Mouse (Mus musculus): Measurements from ENCODE around the gene Fmo4. TPM values are rescaled to one million over a fixed set of nuclear protein-coding genes. Genes with fewer than 3 reads are reported as not detected.

Fmo4 gene
- polyA plus RNA-seq (2016; fragmentation: Nextera tagmentation; extraction: Ambion mirVana) = not detected in 2 replicates

DNA sequence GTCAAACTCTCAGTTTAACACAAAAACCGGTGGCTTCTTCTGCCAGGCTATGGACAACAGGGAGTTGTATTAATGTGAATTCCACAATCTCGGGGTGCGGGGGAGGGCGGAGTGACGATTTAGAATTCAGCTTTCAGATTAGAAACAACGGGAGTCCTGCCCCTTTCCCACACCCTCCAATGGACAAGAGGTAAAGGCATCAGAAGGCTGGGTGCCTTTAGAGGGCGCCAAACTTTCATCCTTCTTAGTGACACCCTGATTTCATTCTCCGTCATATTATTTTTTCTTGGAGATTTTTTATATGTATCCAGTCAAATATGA is at the start of gene Fmo4:
Gene Fmo4, minus strand, starts transcription at position 137 of the 321 bp plus-strand sequence.
- Histone ChIP-seq H3K4me2 (peak within 1 kb of the TSS; percentile 39; the same call in 1 of the 2 replicates), H3K9me3 (replicated peaks) (no peaks in the 10 kb centered on the region), H3K27me3 (replicated peaks) (no peaks in the 10 kb centered on the region), H3K4me3 (no peak within 1 kb of the TSS), H3K36me3 (no peaks in the 10 kb centered on the region), H3K27ac (ENCODE audit: poor library complexity, severe bottlenecking) (no peak within 1 kb of the TSS), H3K4me1 (replicated peaks) (no peaks in the 10 kb centered on the region), H3K9ac (no peak within 1 kb of the TSS)
- no peak for ATAC-seq (ENCODE audit: insufficient number of reproducible peaks, low FRiP score)
- WGBS = 37% methylated on average over 8 of the region's 8 CpGs

DNA sequence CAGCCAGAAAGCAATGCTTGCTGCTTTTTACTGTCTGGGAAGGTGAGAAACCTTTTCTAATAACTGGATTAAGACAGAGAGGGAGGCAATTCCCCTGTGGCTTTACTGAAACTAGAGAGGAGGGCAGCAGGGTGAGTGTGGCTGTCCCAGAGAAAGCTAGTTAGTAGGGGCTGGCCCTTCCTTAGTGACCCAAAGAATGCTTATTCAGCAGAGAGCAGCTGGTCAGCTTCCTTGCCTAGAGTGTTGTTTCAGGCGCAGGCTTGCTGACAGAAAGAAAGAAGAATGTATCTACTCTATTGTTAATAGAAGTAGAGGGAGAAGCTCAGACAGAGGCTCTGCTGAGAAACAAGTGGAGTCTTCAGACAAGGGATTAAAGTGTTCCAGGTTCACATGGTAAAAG is 48.6 kb upstream of the Fmo4 start:
- ATAC-seq (ENCODE audit: insufficient number of reproducible peaks, low FRiP score) = no peak
- no peaks in the 10 kb centered on the region for H3K36me3 ChIP-seq
- WGBS = 39% methylated on average over 1 of the region's 1 CpGs
- H3K27me3 ChIP-seq (replicated peaks) = no peaks in the 10 kb centered on the region
- H3K27ac ChIP-seq (ENCODE audit: poor library complexity, severe bottlenecking) = no peak overlapping the region
- H3K9me3 ChIP-seq (replicated peaks) = no peaks in the 10 kb centered on the region
- no peak overlapping the region for H3K4me2 ChIP-seq
- H3K4me3 ChIP-seq = no peak overlapping the region
- no peaks in the 10 kb centered on the region for H3K4me1 ChIP-seq (replicated peaks)
- H3K9ac ChIP-seq = no peak overlapping the region

DNA sequence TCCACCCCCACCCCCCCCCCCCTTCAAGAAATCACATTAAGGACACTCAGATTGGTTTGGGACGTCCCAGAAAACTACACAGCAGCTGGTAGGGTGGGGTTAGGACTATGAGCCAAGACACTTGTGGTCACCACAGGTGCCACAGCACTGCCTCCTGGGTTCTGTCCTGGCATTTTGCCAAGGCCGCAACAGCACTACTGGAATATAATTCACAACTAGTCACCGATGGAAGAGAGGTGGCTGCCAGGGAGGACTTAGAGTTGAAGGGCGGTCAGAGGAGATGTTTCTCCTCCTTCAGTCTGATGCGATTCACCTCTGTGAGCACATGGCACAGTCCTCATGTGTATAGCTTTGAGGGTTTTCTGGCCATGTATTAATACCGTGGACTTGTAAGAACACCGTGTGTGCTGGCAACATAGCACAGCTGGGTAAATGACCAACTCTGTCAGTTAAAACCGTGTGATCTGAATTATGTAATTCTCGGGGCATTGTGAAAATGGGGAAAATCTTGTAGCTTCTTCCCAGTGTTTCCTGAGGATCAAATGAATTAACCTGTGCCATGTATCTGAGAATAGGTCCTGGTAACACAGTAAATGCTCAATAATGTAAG is 46.3 kb upstream of the Fmo4 start:
- no peak for ATAC-seq (ENCODE audit: insufficient number of reproducible peaks, low FRiP score)
- H3K27ac ChIP-seq (ENCODE audit: poor library complexity, severe bottlenecking) = no peak overlapping the region
- H3K4me1 ChIP-seq (replicated peaks) = no peaks in the 10 kb centered on the region

DNA sequence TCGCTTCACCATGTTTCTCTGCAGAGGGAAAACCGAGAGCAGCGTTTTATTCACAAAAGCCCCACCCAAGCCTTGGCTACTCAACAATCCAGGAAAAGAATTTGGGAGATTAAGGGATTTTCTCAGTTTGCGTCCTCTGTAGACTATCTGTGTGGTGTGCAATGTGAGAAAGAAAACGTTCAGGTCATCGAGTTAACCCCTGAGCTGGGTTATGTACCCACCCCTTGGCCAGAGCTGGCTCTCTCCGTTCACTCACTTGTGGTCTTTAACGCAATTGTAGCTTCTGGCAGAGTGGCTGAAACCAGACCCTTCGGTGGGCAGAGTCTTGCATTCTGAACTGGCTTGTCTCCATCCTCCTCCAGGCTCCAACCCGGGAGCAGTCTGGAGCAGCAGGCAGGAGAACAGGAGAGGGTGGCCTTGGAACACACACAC is 45.8 kb upstream of the Fmo4 start:
- no peaks in the 10 kb centered on the region for H3K36me3 ChIP-seq
- ATAC-seq (ENCODE audit: insufficient number of reproducible peaks, low FRiP score) = 0 out of 2 replicates have a peak, but pooled peaks have one; percentile 29
- no peak overlapping the region for H3K9ac ChIP-seq
- no peak overlapping the region for H3K4me3 ChIP-seq
- no peak overlapping the region for H3K27ac ChIP-seq (ENCODE audit: poor library complexity, severe bottlenecking)
- no peaks in the 10 kb centered on the region for H3K27me3 ChIP-seq (replicated peaks)
- H3K4me2 ChIP-seq = no peak overlapping the region
- H3K9me3 ChIP-seq (replicated peaks) = no peaks in the 10 kb centered on the region
- WGBS = 62% methylated on average over 10 of the region's 10 CpGs
- no peaks in the 10 kb centered on the region for H3K4me1 ChIP-seq (replicated peaks)

More for the DNA sequence above, 46.3 kb upstream of the Fmo4 start:
- no peak overlapping the region for H3K4me2 ChIP-seq
- no peaks in the 10 kb centered on the region for H3K27me3 ChIP-seq (replicated peaks)
- WGBS = 81% methylated on average over 9 of the region's 9 CpGs
- H3K9ac ChIP-seq = no peak overlapping the region
- H3K4me3 ChIP-seq = no peak overlapping the region
- no peaks in the 10 kb centered on the region for H3K9me3 ChIP-seq (replicated peaks)
- H3K36me3 ChIP-seq = no peaks in the 10 kb centered on the region

DNA sequence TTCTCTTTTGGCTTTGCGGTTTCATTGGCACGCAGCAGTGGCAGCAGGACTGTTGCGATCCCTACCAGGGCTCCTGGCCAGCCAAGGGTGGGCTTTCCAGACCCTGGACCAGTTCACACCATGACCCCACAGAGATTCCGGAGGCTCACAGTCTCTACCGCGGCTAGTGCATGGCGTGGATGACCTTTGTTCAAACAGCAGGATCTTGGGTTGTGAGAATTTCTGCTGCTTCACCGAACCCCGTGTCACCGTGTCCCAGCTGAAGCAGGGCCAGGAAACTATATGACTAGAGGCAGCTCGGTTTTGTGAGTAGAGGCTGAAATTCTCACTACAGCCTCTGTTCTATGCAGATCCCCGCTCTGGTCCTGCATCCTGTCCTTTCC is 45.0 kb upstream of the Fmo4 start:
- Histone ChIP-seq H3K36me3 (no peaks in the 10 kb centered on the region), H3K9ac (no peak overlapping the region), H3K9me3 (replicated peaks) (no peaks in the 10 kb centered on the region), H3K4me1 (replicated peaks) (no peaks in the 10 kb centered on the region), H3K4me2 (no peak overlapping the region), H3K27ac (ENCODE audit: poor library complexity, severe bottlenecking) (no peak overlapping the region), H3K27me3 (replicated peaks) (no peaks in the 10 kb centered on the region), H3K4me3 (no peak overlapping the region)
- 72% methylated on average over 12 of the region's 12 CpGs for WGBS
- no peak for ATAC-seq (ENCODE audit: insufficient number of reproducible peaks, low FRiP score)

DNA sequence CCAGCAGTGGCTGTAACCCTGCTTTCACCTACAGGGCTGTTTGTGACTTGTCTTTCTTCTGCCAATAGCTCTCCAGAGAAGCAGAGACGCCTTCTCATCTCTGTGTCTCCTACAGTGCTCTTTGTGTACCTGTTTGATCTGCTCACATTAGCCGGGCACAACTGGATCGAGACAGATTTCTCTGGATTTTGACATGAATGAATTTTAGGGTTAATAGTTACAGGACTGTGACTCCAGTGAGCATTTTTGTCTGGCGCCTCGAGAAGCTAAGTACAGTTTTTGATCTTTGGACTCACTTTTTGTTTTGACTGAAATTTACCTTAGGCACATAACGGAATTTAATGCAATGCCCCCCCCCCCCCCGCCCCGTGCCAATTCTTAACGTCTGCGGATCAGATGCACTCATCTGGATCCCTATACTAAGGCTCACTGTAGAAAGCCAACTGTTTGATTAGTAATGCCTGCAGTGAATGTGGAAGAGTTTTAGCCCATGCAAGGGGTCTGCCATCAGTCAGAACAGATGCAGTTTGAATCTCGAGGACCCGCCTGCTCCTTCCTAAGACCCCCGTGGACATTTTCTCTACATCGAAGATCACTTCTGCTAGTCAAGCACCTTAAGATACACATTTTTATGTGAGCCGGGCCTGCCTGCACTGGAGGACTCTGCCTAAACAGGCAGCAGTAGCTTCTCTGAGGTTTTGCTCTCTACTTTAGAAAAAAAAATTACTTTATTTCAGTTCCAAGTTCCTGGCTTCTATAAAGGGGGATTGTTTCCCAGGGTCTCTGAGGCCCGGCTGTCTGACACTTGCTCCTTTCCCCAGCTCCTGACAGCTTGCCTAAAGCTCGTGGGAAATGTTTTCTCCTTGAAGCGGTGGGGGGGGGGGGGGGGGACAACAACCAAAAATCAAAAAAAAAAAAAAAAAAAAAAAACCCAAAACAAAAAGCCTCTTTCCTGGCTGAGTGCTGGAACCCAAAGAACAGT is 44.3 kb upstream of the Fmo4 start:
- Histone ChIP-seq H3K27ac (ENCODE audit: poor library complexity, severe bottlenecking) (no peak overlapping the region), H3K9me3 (replicated peaks) (no peaks in the 10 kb centered on the region), H3K4me1 (replicated peaks) (no peaks in the 10 kb centered on the region), H3K27me3 (replicated peaks) (no peaks in the 10 kb centered on the region), H3K4me2 (no peak overlapping the region), H3K9ac (no peak overlapping the region), H3K36me3 (no peaks in the 10 kb centered on the region), H3K4me3 (no peak overlapping the region)
- no peak for ATAC-seq (ENCODE audit: insufficient number of reproducible peaks, low FRiP score)
- WGBS = 71% methylated on average over 18 of the region's 18 CpGs

DNA sequence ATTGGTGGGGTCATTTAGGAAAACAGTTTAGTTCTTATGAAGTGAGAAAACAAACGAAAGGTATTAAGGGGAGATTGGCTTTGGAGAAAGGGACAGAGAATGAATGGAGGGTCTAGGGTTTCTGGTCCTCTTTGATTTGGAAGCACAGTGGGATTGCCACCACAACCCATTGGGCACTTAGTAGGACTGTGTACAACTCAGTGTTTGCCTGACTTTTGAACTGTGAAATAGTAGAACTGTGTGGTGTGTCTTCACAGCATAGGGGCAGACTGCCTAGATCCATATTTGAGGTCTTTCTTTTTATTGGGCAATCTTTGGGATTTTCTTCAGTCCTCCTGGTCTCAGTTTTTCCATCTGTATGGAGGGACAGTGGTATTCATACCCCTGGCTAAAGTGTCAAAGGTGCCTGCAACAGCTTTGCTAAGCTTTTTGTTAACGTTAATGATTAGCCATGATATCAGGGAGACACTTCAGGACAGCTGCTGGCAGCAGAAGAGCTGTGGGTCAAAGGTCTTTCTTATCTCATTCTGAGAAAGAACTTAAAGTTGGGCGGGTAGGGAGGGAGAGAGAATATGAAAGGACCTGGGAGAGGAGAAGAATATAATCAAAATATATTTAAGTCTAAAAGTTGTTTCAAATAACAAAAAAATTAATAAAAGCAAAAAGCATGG is 40.2 kb upstream of the Fmo4 start:
- H3K4me2 ChIP-seq = no peak overlapping the region
- H3K9me3 ChIP-seq (replicated peaks) = no peaks in the 10 kb centered on the region
- H3K27me3 ChIP-seq (replicated peaks) = no peaks in the 10 kb centered on the region
- H3K9ac ChIP-seq = no peak overlapping the region
- ATAC-seq (ENCODE audit: insufficient number of reproducible peaks, low FRiP score) = no peak
- no peaks in the 10 kb centered on the region for H3K4me1 ChIP-seq (replicated peaks)
- no peak overlapping the region for H3K27ac ChIP-seq (ENCODE audit: poor library complexity, severe bottlenecking)
- WGBS = 37% methylated on average over 3 of the region's 3 CpGs
- H3K36me3 ChIP-seq = no peaks in the 10 kb centered on the region
- no peak overlapping the region for H3K4me3 ChIP-seq

DNA sequence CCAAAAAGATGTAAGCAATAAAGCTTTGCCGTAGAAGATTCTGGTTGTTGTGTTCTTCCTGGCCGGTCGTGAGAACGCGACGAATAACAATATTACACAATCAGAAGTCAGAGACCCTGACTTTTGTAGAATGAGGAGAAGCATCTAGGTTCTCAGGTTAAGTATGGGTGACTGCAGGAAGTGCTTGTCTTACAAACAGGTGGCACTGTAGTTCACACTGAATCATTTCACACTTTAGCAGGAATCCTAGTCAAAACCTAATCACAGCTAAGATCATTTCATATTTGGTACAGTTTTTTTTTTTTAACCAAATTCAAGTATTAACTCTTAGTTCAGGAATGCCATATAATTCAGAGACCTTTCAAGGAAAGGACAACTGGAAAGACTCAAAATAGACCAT is 33.8 kb upstream of the Fmo4 start:
- no peaks in the 10 kb centered on the region for H3K36me3 ChIP-seq
- no peaks in the 10 kb centered on the region for H3K9me3 ChIP-seq (replicated peaks)
- no peaks in the 10 kb centered on the region for H3K4me1 ChIP-seq (replicated peaks)
- H3K9ac ChIP-seq = no peak overlapping the region
- no peaks in the 10 kb centered on the region for H3K27me3 ChIP-seq (replicated peaks)
- no peak overlapping the region for H3K27ac ChIP-seq (ENCODE audit: poor library complexity, severe bottlenecking)
- no peak for ATAC-seq (ENCODE audit: insufficient number of reproducible peaks, low FRiP score)
- WGBS = 92% methylated on average over 6 of the region's 6 CpGs
- H3K4me2 ChIP-seq = no peak overlapping the region
- no peak overlapping the region for H3K4me3 ChIP-seq

DNA sequence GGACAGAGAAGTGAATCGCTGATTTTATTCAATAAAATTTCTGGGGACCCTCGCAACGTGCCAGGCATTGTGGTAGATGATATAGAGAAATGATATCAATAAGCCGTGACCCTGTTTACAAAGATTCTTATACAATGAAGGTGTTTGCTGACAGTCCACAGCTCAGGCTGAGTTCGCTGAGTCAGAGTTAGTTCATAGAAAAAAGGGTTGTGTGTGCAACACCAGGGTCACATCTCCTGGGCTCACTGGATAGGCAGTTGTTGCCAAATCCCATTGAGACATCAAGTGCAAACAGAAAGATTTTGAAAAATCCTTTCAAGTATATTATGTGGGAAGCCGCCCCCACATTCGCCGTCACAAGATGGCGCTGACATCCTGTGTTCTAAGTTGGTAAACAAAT is 26.4 kb upstream of the Fmo4 start:
- no peak overlapping the region for H3K9ac ChIP-seq
- H3K4me3 ChIP-seq = no peak overlapping the region
- WGBS = 87% methylated on average over 9 of the region's 9 CpGs
- H3K36me3 ChIP-seq = no peaks in the 10 kb centered on the region
- no peak overlapping the region for H3K27ac ChIP-seq (ENCODE audit: poor library complexity, severe bottlenecking)
- H3K4me1 ChIP-seq (replicated peaks) = no peaks in the 10 kb centered on the region
- H3K27me3 ChIP-seq (replicated peaks) = no peaks in the 10 kb centered on the region
- H3K9me3 ChIP-seq (replicated peaks) = no peaks in the 10 kb centered on the region
- ATAC-seq (ENCODE audit: insufficient number of reproducible peaks, low FRiP score) = no peak
- no peak overlapping the region for H3K4me2 ChIP-seq

DNA sequence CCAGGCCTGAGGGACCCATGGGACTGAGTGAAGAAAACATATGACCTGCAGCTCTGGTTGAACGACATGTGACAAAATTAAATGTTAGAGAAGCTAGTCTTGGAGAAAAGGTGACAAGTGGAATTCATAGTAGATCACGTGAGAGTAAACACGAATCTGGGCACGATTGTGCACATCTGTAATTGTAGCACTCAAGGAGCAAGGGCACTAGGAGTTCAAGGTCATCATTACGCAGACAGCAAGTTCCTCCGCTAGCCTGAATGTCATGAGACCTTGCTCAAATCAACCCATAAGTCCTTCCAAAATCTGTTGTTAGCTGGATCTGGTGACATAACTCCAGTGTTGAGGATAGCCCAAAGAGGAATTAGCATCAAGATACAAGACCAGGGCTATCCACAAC is 25.2 kb upstream of the Fmo4 start:
- Histone ChIP-seq H3K27me3 (replicated peaks) (no peaks in the 10 kb centered on the region), H3K27ac (ENCODE audit: poor library complexity, severe bottlenecking) (no peak overlapping the region), H3K9me3 (replicated peaks) (no peaks in the 10 kb centered on the region), H3K36me3 (no peaks in the 10 kb centered on the region), H3K4me3 (no peak overlapping the region), H3K9ac (no peak overlapping the region), H3K4me1 (replicated peaks) (no peaks in the 10 kb centered on the region), H3K4me2 (no peak overlapping the region)
- ATAC-seq (ENCODE audit: insufficient number of reproducible peaks, low FRiP score) = no peak
- 86% methylated on average over 6 of the region's 6 CpGs for WGBS

DNA sequence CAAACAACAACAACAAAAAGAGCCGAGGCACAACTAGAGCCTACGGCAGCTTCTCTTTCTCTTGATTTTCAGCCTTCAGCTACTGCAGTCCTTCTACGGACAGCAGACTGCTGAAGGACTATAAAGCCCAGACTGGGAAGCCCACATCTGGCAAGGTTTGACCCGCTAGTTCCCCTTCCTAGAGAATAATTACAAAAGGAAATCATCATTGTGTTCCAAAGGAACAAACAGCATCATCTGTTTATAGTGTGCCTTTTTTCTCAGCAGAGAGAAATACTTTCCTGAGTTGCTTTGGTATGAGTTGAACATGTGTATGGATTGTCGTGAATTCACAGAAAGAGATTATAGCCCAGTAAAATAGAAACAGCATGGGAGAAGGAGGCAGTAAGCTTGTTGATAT is 20.6 kb upstream of the Fmo4 start:
- no peaks in the 10 kb centered on the region for H3K9me3 ChIP-seq (replicated peaks)
- H3K27ac ChIP-seq (ENCODE audit: poor library complexity, severe bottlenecking) = no peak overlapping the region
- 76% methylated on average over 5 of the region's 5 CpGs for WGBS
- no peaks in the 10 kb centered on the region for H3K4me1 ChIP-seq (replicated peaks)
- H3K27me3 ChIP-seq (replicated peaks) = no peaks in the 10 kb centered on the region
- H3K4me2 ChIP-seq = no peak overlapping the region
- no peak for ATAC-seq (ENCODE audit: insufficient number of reproducible peaks, low FRiP score)
- no peaks in the 10 kb centered on the region for H3K36me3 ChIP-seq
- H3K4me3 ChIP-seq = no peak overlapping the region
- no peak overlapping the region for H3K9ac ChIP-seq

All from heart, embryonic 12.5 days (tissue).